Mouse (Mus musculus): ENCODE results near the gene Tfcp2.

The Tfcp2 gene

GRCm38 (mm10) chr15:100486450-100486849 lies 65.4 kb downstream of the Tfcp2 start:
- in situ Hi-C loops (cut with MboI, MseI), result no loop called here

GRCm38 (mm10) chr15:100485576-100485975 lies 66.2 kb downstream of the Tfcp2 start:
- in situ Hi-C loops (cut with MboI, MseI), result no loop called here

GRCm38 (mm10) chr15:100478925-100479324 lies 72.9 kb downstream of the Tfcp2 start:
- in situ Hi-C loops (cut with MboI, MseI), result no loop called here

- in situ Hi-C loops (cut with MboI, MseI), result no loop called here
Observed at GRCm38 (mm10) chr15:100478351-100478750, 73.5 kb downstream of the Tfcp2 start.

GRCm38 (mm10) chr15:100473926-100474503 lies 77.8 kb downstream of the Tfcp2 start:
- in situ Hi-C loops (cut with MboI, MseI), result loop anchor here (5.0 kb wide), 1 partner anchor 138 kb away; no protein-coding TSS in a partner anchor

GRCm38 (mm10) chr15:100470037-100470436 lies 81.8 kb downstream of the Tfcp2 start:
- in situ Hi-C loops (cut with MboI, MseI), result loop anchor here (5.0 kb wide), 1 partner anchor 142 kb away; no protein-coding TSS in a partner anchor

GRCm38 (mm10) chr15:100469189-100469545 lies 82.6 kb downstream of the Tfcp2 start:
- in situ Hi-C loops (cut with MboI, MseI), result no loop called here

- in situ Hi-C loops (cut with MboI, MseI), result no loop called here
Observed at GRCm38 (mm10) chr15:100468295-100469188, 83.3 kb downstream of the Tfcp2 start, which contains the start of gene Letmd1. Gene Letmd1 (plus strand): TSS chr15:100469023.

GRCm38 (mm10) chr15:100467738-100468137 lies 84.1 kb downstream of the Tfcp2 start:
- in situ Hi-C loops (cut with MboI, MseI), result no loop called here

GRCm38 (mm10) chr15:100465432-100465831 lies 86.4 kb downstream of the Tfcp2 start:
- in situ Hi-C loops (cut with MboI, MseI), result no loop called here

GRCm38 (mm10) chr15:100463712-100464111 lies 88.1 kb downstream of the Tfcp2 start:
- in situ Hi-C loops (cut with MboI, MseI), result no loop called here

GRCm38 (mm10) chr15:100462086-100462485 lies 89.7 kb downstream of the Tfcp2 start:
- in situ Hi-C loops (cut with MboI, MseI), result no loop called here

- in situ Hi-C loops (cut with MboI, MseI), result no loop called here
Observed at GRCm38 (mm10) chr15:100461646-100462045, 90.2 kb downstream of the Tfcp2 start.

GRCm38 (mm10) chr15:100460942-100461341 lies 90.9 kb downstream of the Tfcp2 start:
- in situ Hi-C loops (cut with MboI, MseI), result no loop called here

GRCm38 (mm10) chr15:100458055-100458454 lies 93.8 kb downstream of the Tfcp2 start:
- in situ Hi-C loops (cut with MboI, MseI), result no loop called here

GRCm38 (mm10) chr15:100457340-100457739 lies 94.5 kb downstream of the Tfcp2 start:
- in situ Hi-C loops (cut with MboI, MseI), result no loop called here

GRCm38 (mm10) chr15:100456356-100456991 lies 95.3 kb downstream of the Tfcp2 start:
- in situ Hi-C loops (cut with MboI, MseI), result no loop called here

- in situ Hi-C loops (cut with MboI, MseI), result loop anchor here (5.0 kb wide), 1 partner anchor 40 kb away; no protein-coding TSS in a partner anchor
Observed at GRCm38 (mm10) chr15:100452486-100452885, 99.3 kb downstream of the Tfcp2 start.

- in situ Hi-C loops (cut with MboI, MseI), result loop anchor here (5.0 kb wide), 1 partner anchor 39 kb away; no protein-coding TSS in a partner anchor
Observed at GRCm38 (mm10) chr15:100451245-100451644, 100.6 kb downstream of the Tfcp2 start.

GRCm38 (mm10) chr15:100449495-100449894 lies 102.3 kb downstream of the Tfcp2 start:
- in situ Hi-C loops (cut with MboI, MseI), result no loop called here

- in situ Hi-C loops (cut with MboI, MseI), result no loop called here
Observed at GRCm38 (mm10) chr15:100448572-100448971, 103.2 kb downstream of the Tfcp2 start.

All from T-helper 2 cell (primary cell).